10 mouse cellular contexts compared by ENCODE assay signal in genomic region chr16:64885142-64885541, GRCm38 (mm10). TPM values are rescaled to one million over a fixed set of nuclear protein-coding genes. Genes with fewer than 3 reads are reported as not detected.
DNase-seq lines count a peak whose midpoint lies in the region.
"Had no signal": no experiment of that assay in that cellular context is flagged by ENCODE, and none has a peak within 500 bp of the region (broad histone marks: within the 10 kb centered on the region; RNA-seq: fewer than 3 reads in every experiment).

No protein-coding gene starts in this region.

- peak; percentile 49 for DNase-seq in embryo, embryonic 10 days (ENCODE audit: low spot score)
- no peak for DNase-seq in embryo, embryonic 9.5 days (ENCODE audit: extremely low spot score)
- peak; percentile 30 for DNase-seq in ovary, adult 18-20 months (ENCODE audit: low spot score)
- no peak for DNase-seq in ovary, postnatal 14 days (ENCODE audit: low spot score)
- peak; percentile 70 for DNase-seq in adrenal gland, postnatal 14 days
- DNase-seq in testis, postnatal 14 days (ENCODE audit: low spot score), result peak; percentile 18
- DNase-seq in urinary bladder, postnatal 36 days (ENCODE audit: low spot score in 2 of 2), result no peak
- no peak for DNase-seq in gastrocnemius, adult 18-20 months (ENCODE audit: low spot score)
- DNase-seq: cerebellum, adult 8-10 months; lung, postnatal 14 days had no signal

RNA-seq across cellular contexts. Expression of gene Cggbp1, which starts 33.3 kb away (rescaled TPM):
- 126 and 131 TPM in 2 replicates for total RNA-seq in adrenal gland, postnatal 14 days (2021)
- 10 to 100 TPM; 21.7 to 23.9 TPM for total RNA-seq in gastrocnemius, adult 18-20 months (2021)

RNA-seq across cellular contexts. Expression of gene Zfp654, which starts 33.7 kb away (rescaled TPM):
- 19.3 and 20.3 TPM in 2 replicates for total RNA-seq in adrenal gland, postnatal 14 days (2021)
- 10 to 100 TPM; 10.7 to 10.8 TPM for total RNA-seq in gastrocnemius, adult 18-20 months (2021)

Comparison
In these comparisons a context has a peak if more than half of its experiments do, and no peak if none do; other contexts are left out.
1. DNase-seq: peak in embryo, embryonic 10 days (single experiment), ovary, adult 18-20 months (single experiment), adrenal gland, postnatal 14 days (single experiment) and testis, postnatal 14 days (single experiment); none in embryo, embryonic 9.5 days (single experiment), ovary, postnatal 14 days (single experiment), urinary bladder, postnatal 36 days (0 of 2) and gastrocnemius, adult 18-20 months (single experiment).